ENCODE assay signal across 13 mouse cellular contexts in genomic region chr5:105776368-105776767, GRCm38 (mm10).
DNase-seq lines count a peak whose midpoint lies in the region; ATAC-seq and TF ChIP-seq lines count a peak whose summit lies in the region.
"Had no signal": no experiment of that assay in that cellular context is flagged by ENCODE, and none has a peak within 500 bp of the region (broad histone marks: within the 10 kb centered on the region; RNA-seq: fewer than 3 reads in every experiment).

No protein-coding gene starts in this region.

- no peaks in the 10 kb centered on the region for H3K27me3 ChIP-seq in liver, embryonic 11.5 days (replicated peaks; ENCODE audit: control insufficient read depth, insufficient read depth, low read length)
- no peaks in the 10 kb centered on the region for H3K27me3 ChIP-seq in liver, embryonic 12.5 days (replicated peaks)

- no peak overlapping the region for H3K9ac ChIP-seq in liver, embryonic 11.5 days (ENCODE audit: low read depth, low read length)
- no peak overlapping the region for H3K9ac ChIP-seq in liver, embryonic 12.5 days
- H3K9ac ChIP-seq: heart, embryonic 12.5 days had no signal

- H3K4me2 ChIP-seq in liver, embryonic 11.5 days = no peak overlapping the region; the same call in 1 of the 2 replicates
- H3K4me2 ChIP-seq in liver, embryonic 12.5 days = peak overlapping the region; percentile 21; the same call in 1 of the 2 replicates
- H3K4me2 ChIP-seq: heart, embryonic 12.5 days had no signal

- ATAC-seq in frontal cortex, adult (ENCODE audit: low TSS enrichment) = peak; percentile 41; the same call in 1 of the 2 replicates
- no peak for ATAC-seq in liver, embryonic 11.5 days (replicated peaks; ENCODE audit: low FRiP score)
- ATAC-seq in liver, embryonic 12.5 days = no peak
- ATAC-seq in megakaryocyte, adult 5-6 weeks (ENCODE audit: poor library complexity, severe bottlenecking) = no peak

- no peak for TF ChIP-seq POLR2A in olfactory bulb, adult 2 months (IDR thresholded peaks at IDR 0.05; ENCODE audit: insufficient read depth, low read depth, low read length)

- H3K4me1 ChIP-seq in liver, embryonic 11.5 days (replicated peaks; ENCODE audit: control insufficient read depth, insufficient read depth, low read length) = peaks cover 13% of the 10 kb centered on the region
- peaks cover 26% of the 10 kb centered on the region for H3K4me1 ChIP-seq in liver, embryonic 12.5 days
- H3K4me1 ChIP-seq in olfactory bulb, adult 2 months (ENCODE audit: control insufficient read depth, insufficient read depth, low read length) = peaks cover 12% of the 10 kb centered on the region

- no peak for DNase-seq in frontal cortex, postnatal 14 days (ENCODE audit: low spot score in 2 of 2)
- no peak for DNase-seq in liver, embryonic 11.5 days (ENCODE audit: low spot score)
- DNase-seq in liver = no peak
- no peak for DNase-seq in adrenal gland, adult (ENCODE audit: inconsistent age in 2 of 2, low spot score in 1 of 2)
- DNase-seq: cerebellum, postnatal 36 days; kidney, postnatal 14 days; lung, postnatal 4 days had no signal

- WGBS in liver, embryonic 11.5 days = 80% methylated on average over 5 of the region's 5 CpGs
- WGBS in liver, embryonic 12.5 days (ENCODE audit: insufficient replicate concordance) = 72% methylated on average over 5 of the region's 5 CpGs
- WGBS in olfactory bulb, adult 2 months = 72% methylated on average over 5 of the region's 5 CpGs

- no peaks in the 10 kb centered on the region for H3K36me3 ChIP-seq in liver, embryonic 11.5 days (ENCODE audit: control insufficient read depth, insufficient read depth, low read length)
- H3K36me3 ChIP-seq in liver, embryonic 12.5 days = no peaks in the 10 kb centered on the region
- H3K36me3 ChIP-seq: heart, embryonic 12.5 days had no signal

- no peak for TF ChIP-seq CTCF in olfactory bulb, adult 2 months (IDR thresholded peaks at IDR 0.05; ENCODE audit: insufficient read depth, low read depth, low read length)

- no peak overlapping the region for H3K4me3 ChIP-seq in liver, embryonic 11.5 days (ENCODE audit: low read depth, low read length)
- H3K4me3 ChIP-seq in liver, embryonic 12.5 days = no peak overlapping the region
- H3K4me3 ChIP-seq in olfactory bulb, adult 2 months (ENCODE audit: insufficient read depth, low read depth, low read length) = no peak overlapping the region
- H3K4me3 ChIP-seq: forebrain, embryonic 10.5 days; heart, embryonic 12.5 days had no signal

- H3K9me3 ChIP-seq in liver, embryonic 11.5 days (ENCODE audit: control insufficient read depth, low read length) = no peaks in the 10 kb centered on the region
- no peaks in the 10 kb centered on the region for H3K9me3 ChIP-seq in liver, embryonic 12.5 days (replicated peaks)
- H3K9me3 ChIP-seq: forebrain, embryonic 10.5 days; heart, embryonic 12.5 days had no signal

- peak overlapping the region; percentile 65; the same call in 1 of the 2 replicates for H3K27ac ChIP-seq in liver, embryonic 11.5 days (ENCODE audit: low read depth, low read length)
- 0 out of 2 replicates have a peak overlapping the region, but pooled peaks have one; percentile 29 for H3K27ac ChIP-seq in liver, embryonic 12.5 days
- peak overlapping the region; percentile 36; the same call in 1 of the 2 replicates for H3K27ac ChIP-seq in olfactory bulb, adult 2 months (ENCODE audit: insufficient read depth, low read depth, low read length)
